Mouse (Mus musculus) midbrain, embryonic 15.5 days (tissue): ENCODE results near the gene Aldh16a1. TPM values are rescaled to one million over a fixed set of nuclear protein-coding genes. Genes with fewer than 3 reads are reported as not detected.

Experiments used
- ATAC-seq: fragments of 200-750 bp; cut with Nextera tagmentation; replicated peaks from 2 replicates; pipeline ENCODE4 v1.8.0; 2017; ENCODE audit warnings: moderate TSS enrichment
- H3K27ac ChIP-seq: fragments of 300-500 bp; sonication (generic); 2 replicates; pipeline ENCODE4 v1.5.1; 2015; ENCODE audit warnings: mild to moderate bottlenecking, inconsistent platforms
- H3K27me3 ChIP-seq: fragments of 300-500 bp; sonication (generic); replicated peaks from 2 replicates; pipeline ENCODE4 v1.6.1; 2015; ENCODE audit warnings: inconsistent platforms
- H3K36me3 ChIP-seq: fragments of 300-500 bp; sonication (generic); replicated peaks from 2 replicates; pipeline ENCODE4 v1.6.1; 2015; ENCODE audit warnings: inconsistent platforms
- H3K4me1 ChIP-seq: fragments of 300-500 bp; sonication (generic); 2 replicates; pipeline ENCODE4 v1.6.1; 2015; ENCODE audit warnings: inconsistent platforms
- H3K4me2 ChIP-seq: fragments of 300-500 bp; sonication (generic); 2 replicates; pipeline ENCODE4 v1.6.1; 2015; ENCODE audit warnings: inconsistent platforms, mild to moderate bottlenecking, moderate library complexity
- H3K4me3 ChIP-seq: fragments of 300-500 bp; sonication (generic); 2 replicates; pipeline ENCODE4 v1.5.1; 2015; ENCODE audit warnings: mild to moderate bottlenecking, inconsistent platforms
- H3K9ac ChIP-seq: fragments of 300-500 bp; sonication (generic); 2 replicates; pipeline ENCODE4 v1.6.1; 2015; ENCODE audit warnings: mild to moderate bottlenecking, inconsistent platforms
- H3K9me3 ChIP-seq: fragments of 300-500 bp; sonication (generic); 2 replicates; pipeline ENCODE4 v1.6.1; 2016; ENCODE audit warnings: inconsistent platforms
- WGBS: fragments of 180-500 bp; shearing (Covaris S2); methylation state at CpG from one replicate; pipeline ENCODE4 v1.1.7; 2015; ENCODE audit warnings: mixed read lengths; 5-methylcytosine and 5-hydroxymethylcytosine counted together
- polyA plus RNA-seq: library from polyadenylated mRNA; unstranded; fragments of >200 nt; fragmentation: Nextera tagmentation; extraction: Ambion mirVana; gene quantifications from 2 replicates; pipeline ENCODE4 v1.2.1, GENCODE M21; 2015

The Aldh16a1 gene
- polyA plus RNA-seq: 16.1 and 19.8 TPM in 2 replicates

DNA sequence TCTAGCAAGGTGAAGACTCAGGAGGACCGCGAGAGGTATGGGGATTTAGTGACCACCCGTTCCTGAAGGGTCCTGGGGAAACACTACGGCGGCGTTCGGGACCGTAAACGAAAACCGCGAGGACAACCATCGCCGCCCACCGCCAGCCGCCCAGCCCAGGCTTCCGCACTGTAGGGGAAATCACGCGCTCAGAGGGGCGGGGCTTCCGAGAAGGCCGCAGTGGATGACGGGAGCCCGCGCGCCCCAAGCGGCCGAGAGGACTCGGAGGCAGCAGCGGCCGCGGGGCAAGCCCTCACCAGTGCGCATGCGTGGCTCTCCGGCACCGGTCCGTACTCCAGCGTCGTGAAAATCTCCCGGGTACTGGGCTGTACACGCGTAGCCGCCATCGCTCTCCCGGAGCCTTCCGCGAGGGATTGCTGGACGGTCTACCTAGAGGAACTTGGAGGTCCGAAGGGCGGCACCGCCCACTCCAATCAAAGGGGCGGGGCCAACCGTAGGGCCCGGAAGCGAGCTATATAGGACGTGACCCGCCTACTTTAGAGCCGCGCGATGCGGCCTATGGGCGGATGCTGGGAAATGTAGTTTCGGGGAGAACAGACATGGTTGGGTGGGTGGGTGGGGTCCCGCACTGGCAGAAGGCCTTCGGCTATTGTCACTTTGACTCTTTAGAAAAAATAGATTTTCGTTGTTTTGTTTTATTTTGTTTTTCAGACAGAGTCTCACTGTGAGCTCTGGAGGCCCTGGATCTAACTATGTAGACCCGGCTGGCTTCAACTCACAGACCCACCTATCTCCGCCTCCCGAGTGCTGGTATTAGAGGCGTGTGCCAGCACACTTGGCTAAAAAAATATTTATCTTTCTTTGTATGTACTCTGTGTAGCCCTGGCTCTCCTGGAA is at the start of gene Aldh16a1, which contains the start of gene Pih1d1:
TSS of gene Aldh16a1 (minus strand) at position 489 of the 897 bp plus-strand sequence.
TSS of gene Pih1d1 (plus strand) at position 208 of the 897 bp plus-strand sequence.
- peak within 1 kb of the TSS; percentile 69 for H3K4me2 ChIP-seq
- 5% methylated on average over 69 of the region's 69 CpGs for WGBS
- no peaks in the 10 kb centered on the region for H3K27me3 ChIP-seq
- H3K9me3 ChIP-seq: no peaks in the 10 kb centered on the region
- 0 out of 2 replicates have a peak, but pooled peaks cover 2% of the 10 kb centered on the region for H3K36me3 ChIP-seq
- H3K27ac ChIP-seq: peak within 1 kb of the TSS; percentile 96
- peak; percentile 96 for ATAC-seq
- peak within 1 kb of the TSS; percentile 66 for H3K4me3 ChIP-seq
- H3K4me1 ChIP-seq: peaks cover 18% of the 10 kb centered on the region
- peak within 1 kb of the TSS; percentile 71 for H3K9ac ChIP-seq

DNA sequence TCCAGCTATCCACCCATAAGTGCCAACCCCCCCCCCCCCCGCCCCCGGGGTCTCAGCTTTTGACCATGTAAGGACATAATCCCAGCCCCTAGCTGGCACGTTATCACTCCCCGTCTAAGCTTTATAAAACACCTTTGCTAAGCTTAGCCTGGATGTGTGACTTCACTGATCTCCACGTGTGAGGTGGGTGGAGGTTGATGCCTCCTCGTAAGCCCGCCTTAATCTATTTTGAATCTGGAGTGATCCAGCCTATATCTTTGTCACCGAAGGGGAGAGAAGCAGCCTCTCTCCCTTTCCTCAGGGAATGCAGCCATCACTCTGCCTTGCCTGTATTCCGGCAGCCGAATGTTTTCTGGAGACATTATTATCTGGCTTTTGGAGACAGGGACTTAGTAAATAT is 48.3 kb upstream of the Aldh16a1 start:
- Histone ChIP-seq H3K4me2 (no peak overlapping the region), H3K4me1 (peaks cover 15% of the 10 kb centered on the region), H3K27ac (no peak overlapping the region), H3K27me3 (0 out of 2 replicates have a peak, but pooled peaks cover 6% of the 10 kb centered on the region), H3K4me3 (no peak overlapping the region), H3K9me3 (no peaks in the 10 kb centered on the region), H3K36me3 (no peaks in the 10 kb centered on the region), H3K9ac (no peak overlapping the region)
- ATAC-seq: no peak
- 67% methylated on average over 10 of the region's 10 CpGs for WGBS

DNA sequence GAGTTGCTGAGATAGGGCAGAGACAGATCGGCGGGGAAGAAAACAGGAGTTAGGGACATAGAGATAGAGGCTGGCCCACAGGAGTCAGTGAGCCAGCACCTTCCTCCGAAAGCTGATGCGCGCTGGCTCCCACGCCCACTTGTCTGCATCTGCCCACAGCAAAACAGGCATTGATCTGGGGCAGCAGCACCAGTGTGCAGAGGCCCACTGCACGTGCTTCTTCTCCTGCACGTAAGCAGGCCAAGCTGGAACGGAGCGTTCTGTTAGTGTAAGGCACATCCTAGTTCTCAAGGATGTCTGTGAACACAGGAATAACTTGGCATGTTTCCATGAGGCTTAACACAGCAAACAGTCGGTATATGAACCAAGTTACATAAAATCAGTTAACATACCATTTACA is 44.6 kb upstream of the Aldh16a1 start:
- 82% methylated on average over 11 of the region's 11 CpGs for WGBS
- Histone ChIP-seq H3K27ac (no peak overlapping the region), H3K4me2 (no peak overlapping the region), H3K4me3 (no peak overlapping the region), H3K9ac (no peak overlapping the region), H3K36me3 (no peaks in the 10 kb centered on the region), H3K9me3 (no peaks in the 10 kb centered on the region), H3K4me1 (peaks cover 11% of the 10 kb centered on the region), H3K27me3 (0 out of 2 replicates have a peak, but pooled peaks cover 6% of the 10 kb centered on the region)
- ATAC-seq: no peak

DNA sequence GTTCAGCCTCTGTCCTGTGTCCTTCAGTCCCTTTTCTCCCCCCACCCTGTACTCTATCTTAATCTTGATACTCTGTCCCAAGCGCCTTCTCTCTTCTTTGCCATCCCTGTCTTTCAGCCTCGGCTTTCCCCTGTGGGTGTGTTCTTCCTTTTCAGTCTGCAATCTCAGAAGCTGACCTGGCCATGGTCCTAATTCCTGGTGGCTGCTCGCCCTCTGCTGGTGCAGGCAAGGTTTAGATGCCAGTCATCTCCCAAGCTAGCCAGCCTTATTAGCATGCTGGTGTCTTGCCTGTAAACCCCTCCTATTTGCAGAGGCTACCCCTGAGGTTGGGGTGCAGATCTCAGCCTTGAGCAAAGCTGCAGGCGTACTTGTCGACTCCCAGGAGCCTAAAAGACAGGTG is 44.1 kb upstream of the Aldh16a1 start:
- ATAC-seq: peak; percentile 52
- Histone ChIP-seq H3K4me1 (peaks cover 11% of the 10 kb centered on the region; the same call in 1 of the 2 replicates), H3K9ac (peak overlapping the region; percentile 15; the same call in 1 of the 2 replicates), H3K4me3 (no peak overlapping the region), H3K27me3 (0 out of 2 replicates have a peak, but pooled peaks cover 4% of the 10 kb centered on the region), H3K27ac (no peak overlapping the region), H3K36me3 (no peaks in the 10 kb centered on the region), H3K4me2 (no peak overlapping the region), H3K9me3 (no peaks in the 10 kb centered on the region)
- 11% methylated on average over 5 of the region's 5 CpGs for WGBS

DNA sequence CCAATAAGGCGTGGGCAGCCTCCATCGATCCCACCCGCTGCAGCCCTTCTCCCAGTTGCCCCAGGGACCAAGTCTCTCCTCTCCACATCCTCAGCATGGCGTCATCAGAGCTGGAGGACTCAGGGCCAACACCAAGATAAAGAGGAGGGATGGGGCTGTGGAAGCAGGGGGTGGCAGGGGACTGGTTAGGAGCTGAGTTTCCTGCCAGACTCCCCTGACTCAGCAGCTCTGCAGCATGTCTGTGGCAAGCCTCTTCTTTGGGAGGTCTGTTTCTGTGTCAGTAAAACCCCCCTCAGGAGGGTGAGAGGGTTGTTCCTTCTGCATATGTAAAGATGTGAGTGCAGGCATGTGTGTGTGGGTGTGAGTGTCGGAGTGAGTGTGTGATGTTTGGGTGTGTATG is 42.6 kb upstream of the Aldh16a1 start:
- no peaks in the 10 kb centered on the region for H3K36me3 ChIP-seq
- H3K4me3 ChIP-seq: no peak overlapping the region
- H3K9me3 ChIP-seq: no peaks in the 10 kb centered on the region
- ATAC-seq: no peak
- no peak overlapping the region for H3K4me2 ChIP-seq
- 71% methylated on average over 5 of the region's 5 CpGs for WGBS
- no peaks in the 10 kb centered on the region for H3K27me3 ChIP-seq
- H3K9ac ChIP-seq: no peak overlapping the region
- no peak overlapping the region for H3K27ac ChIP-seq
- peaks cover 11% of the 10 kb centered on the region; the same call in 1 of the 2 replicates for H3K4me1 ChIP-seq

DNA sequence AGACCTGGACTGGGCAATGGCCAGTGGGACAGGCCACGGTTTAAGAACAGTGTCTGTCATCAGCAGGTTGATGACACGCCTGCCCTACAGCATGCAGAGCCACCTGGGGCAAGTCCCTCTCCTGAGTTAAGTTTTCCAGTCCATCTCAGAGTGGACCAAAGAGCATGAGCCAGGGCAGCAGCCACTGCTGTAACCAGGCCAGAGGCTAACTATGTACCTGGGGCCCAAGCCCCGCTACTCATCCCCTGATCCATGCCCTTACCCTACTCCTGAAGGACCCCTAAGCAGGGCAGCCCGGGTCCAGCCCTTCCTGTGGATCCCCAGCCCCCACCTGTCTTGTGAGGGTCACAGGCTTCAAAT is 41.8 kb upstream of the Aldh16a1 start:
- no peak overlapping the region for H3K4me3 ChIP-seq
- H3K9me3 ChIP-seq: no peaks in the 10 kb centered on the region
- no peaks in the 10 kb centered on the region; the same call in 1 of the 2 replicates for H3K27me3 ChIP-seq
- H3K4me1 ChIP-seq: peaks cover 11% of the 10 kb centered on the region; the same call in 1 of the 2 replicates
- no peak overlapping the region for H3K4me2 ChIP-seq
- no peak for ATAC-seq
- H3K27ac ChIP-seq: no peak overlapping the region
- H3K9ac ChIP-seq: no peak overlapping the region
- WGBS: 82% methylated on average over 4 of the region's 4 CpGs
- H3K36me3 ChIP-seq: no peaks in the 10 kb centered on the region

DNA sequence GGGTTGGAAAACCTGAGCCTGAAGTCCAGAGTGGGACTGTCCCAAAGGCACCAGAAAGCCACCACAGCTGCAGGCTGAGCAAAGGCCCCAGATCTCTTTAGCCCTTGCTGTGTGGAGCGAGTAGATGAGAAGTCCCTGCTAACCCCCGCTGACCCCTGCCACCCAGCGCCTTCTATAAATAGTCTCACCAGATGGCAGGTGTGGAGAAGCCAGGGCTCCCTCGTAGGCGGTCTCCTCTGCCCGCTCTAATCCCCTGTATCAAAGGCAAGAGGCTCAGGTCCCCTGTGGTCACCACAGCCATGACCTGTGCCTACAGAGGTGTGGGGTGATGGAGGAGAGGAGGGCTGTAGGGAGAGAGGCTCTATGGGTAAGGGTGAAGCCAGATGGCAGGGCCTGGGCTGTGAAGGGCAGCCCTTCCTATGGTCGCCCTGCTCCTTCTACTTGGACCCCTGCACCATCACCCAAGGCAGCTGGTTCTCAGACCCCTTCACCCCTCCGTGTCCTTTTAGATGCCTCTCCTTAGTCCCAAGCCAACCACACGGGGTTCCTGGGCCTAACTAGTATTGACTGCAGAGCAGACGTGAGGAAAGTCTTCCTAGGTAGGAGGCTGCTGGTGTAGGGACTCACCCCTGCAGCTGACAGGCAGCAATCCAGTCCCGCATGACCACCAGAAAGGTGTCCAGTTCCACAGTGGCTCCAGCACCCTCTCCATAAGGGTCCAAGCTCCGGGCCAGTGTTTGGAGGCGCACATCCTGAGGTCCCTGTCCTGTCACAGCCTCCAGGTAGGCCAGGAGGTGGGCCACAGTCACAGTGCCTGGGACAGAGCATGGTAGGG is 41.2 kb upstream of the Aldh16a1 start:
- Histone ChIP-seq H3K9me3 (no peaks in the 10 kb centered on the region), H3K27me3 (no peaks in the 10 kb centered on the region; the same call in 1 of the 2 replicates), H3K4me1 (peaks cover 11% of the 10 kb centered on the region; the same call in 1 of the 2 replicates), H3K36me3 (no peaks in the 10 kb centered on the region), H3K4me2 (no peak overlapping the region), H3K27ac (no peak overlapping the region), H3K9ac (no peak overlapping the region), H3K4me3 (no peak overlapping the region)
- ATAC-seq: no peak
- WGBS: 61% methylated on average over 13 of the region's 13 CpGs

DNA sequence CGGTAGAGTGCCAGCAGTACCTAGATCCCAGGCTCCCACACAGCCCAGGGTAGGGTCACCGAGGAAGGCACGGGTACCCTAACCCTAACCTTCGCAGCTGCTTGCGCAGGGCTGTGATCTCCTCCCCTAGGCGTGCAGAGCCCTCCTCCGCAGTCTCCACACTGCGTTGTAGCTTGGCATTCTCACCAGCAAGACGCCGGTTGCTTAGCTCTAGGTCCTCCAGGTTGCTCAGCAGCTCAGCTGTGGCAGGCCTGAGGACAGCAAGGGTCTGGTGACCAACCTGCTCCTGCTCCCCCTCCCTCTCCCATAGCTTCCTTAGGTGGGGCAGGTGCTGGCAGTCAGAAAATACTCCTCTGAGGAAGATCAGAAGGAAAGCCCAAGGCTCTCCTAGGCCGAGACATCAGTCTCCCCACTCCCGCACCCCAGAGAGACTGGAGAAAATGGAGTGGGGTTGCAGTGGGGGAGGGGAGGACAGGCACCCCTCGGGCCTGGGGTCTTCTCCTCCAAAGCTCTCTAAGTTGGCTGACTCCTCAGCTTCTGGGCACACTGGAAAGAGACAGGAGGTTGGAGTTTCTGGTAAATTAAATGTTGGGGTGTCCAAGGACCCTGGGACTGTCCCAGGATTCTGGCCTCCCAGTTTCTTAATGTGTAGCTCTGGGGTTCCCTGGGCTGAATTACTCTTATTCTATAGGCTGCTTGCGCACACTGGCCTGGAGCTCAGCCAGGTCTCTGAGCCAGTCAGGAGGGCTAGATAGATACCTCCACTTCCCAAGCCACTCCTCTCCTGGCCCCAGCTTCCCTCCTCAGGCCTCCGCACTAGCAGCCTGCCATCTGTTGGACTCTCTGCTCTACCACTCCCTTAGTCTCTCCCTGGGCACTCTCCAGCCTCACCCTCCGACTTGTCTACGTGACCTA is 39.7 kb upstream of the Aldh16a1 start:
- ATAC-seq: no peak
- WGBS: 70% methylated on average over 17 of the region's 17 CpGs
- Histone ChIP-seq H3K9me3 (no peaks in the 10 kb centered on the region), H3K9ac (no peak overlapping the region), H3K36me3 (no peaks in the 10 kb centered on the region), H3K4me1 (peaks cover 11% of the 10 kb centered on the region; the same call in 1 of the 2 replicates), H3K27me3 (no peaks in the 10 kb centered on the region; the same call in 1 of the 2 replicates), H3K4me2 (no peak overlapping the region), H3K27ac (no peak overlapping the region), H3K4me3 (no peak overlapping the region)

DNA sequence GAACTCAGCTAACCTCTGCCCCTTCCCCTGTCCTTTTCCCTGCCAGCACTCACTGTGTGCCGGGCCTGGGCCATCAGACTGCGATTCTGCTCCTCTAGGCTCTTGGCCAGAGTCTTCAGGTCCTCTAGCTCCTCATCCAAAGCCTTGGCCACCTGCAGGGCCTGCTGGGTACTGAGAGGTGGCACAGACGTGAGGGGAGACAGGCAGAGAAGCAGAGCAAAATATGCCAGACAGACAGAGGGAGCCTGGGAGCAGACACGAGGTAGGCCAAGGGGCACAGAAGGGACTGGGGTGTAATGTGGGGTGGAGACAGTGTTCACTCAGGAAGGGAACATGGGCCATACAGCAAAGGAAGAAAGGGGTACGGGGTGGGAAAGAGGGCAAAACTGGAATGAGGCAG is 39.0 kb upstream of the Aldh16a1 start:
- no peak overlapping the region for H3K9ac ChIP-seq
- no peaks in the 10 kb centered on the region for H3K36me3 ChIP-seq
- H3K4me3 ChIP-seq: no peak overlapping the region
- no peaks in the 10 kb centered on the region; the same call in 1 of the 2 replicates for H3K27me3 ChIP-seq
- WGBS: 66% methylated on average over 5 of the region's 5 CpGs
- ATAC-seq: no peak
- no peaks in the 10 kb centered on the region for H3K9me3 ChIP-seq
- no peak overlapping the region for H3K4me2 ChIP-seq
- no peak overlapping the region for H3K27ac ChIP-seq
- peaks cover 8% of the 10 kb centered on the region; the same call in 1 of the 2 replicates for H3K4me1 ChIP-seq

DNA sequence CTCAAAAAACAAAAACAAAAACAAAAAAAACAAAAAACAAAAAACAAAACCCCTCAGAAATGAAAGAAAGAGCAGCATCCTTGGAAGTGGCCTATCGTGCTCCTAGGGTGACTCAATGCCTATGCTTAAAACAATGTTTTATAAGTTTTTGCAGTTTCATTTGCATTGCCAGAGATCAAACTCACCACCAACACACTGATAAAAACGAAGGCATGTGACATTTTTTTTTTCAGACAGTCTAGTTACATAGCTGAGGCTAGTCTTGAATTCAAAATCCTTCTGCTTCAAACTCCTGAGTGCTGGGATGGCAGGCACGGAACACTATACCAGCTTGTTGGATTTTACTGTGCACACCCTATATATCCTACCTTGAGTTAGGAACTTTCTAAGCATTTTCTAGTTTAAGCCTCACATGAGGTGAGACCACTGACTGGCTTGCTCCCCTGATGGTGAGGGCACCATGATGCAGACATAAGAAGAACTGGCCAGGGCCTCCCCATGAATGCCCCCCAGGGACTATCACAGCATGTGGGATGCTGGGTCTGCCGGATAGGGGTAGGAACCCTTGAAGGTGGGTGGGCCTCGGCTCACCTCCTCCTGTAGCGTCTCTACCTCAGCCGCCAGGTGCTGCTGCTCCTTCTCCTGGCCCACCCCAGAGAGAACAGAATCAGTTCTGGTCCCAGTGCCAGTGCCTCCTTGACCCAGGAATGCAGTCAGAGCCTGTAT is 38.4 kb upstream of the Aldh16a1 start:
- Histone ChIP-seq H3K4me3 (no peak overlapping the region), H3K4me1 (peaks cover 1% of the 10 kb centered on the region; the same call in 1 of the 2 replicates), H3K9ac (no peak overlapping the region), H3K27ac (no peak overlapping the region), H3K27me3 (no peaks in the 10 kb centered on the region; the same call in 1 of the 2 replicates), H3K36me3 (no peaks in the 10 kb centered on the region), H3K4me2 (no peak overlapping the region), H3K9me3 (no peaks in the 10 kb centered on the region)
- no peak for ATAC-seq
- WGBS: 83% methylated on average over 7 of the region's 7 CpGs
